In the genomic region with DNA sequence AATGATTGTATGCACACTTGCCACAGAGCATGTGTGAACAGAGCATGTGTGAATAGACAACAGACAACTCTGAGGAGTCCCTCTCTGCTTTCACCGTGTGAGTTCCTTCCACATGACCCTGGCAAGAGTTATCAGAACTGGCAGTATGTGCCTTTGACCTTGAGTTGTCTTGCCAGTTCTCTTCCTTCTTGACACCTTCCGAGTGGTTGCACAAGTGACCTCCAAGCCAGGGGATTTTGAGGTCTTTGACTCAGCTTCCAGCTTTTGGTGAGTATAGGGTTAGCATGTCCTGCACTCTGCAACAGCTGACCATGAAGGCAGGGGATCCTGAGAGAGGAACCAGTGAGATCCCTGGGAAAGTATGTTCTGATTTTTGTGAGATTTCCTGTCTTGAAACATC, we compare ENCODE assay signal across 32 mouse cellular contexts. TPM values are rescaled to one million over a fixed set of nuclear protein-coding genes. Genes with fewer than 3 reads are reported as not detected.
"Had no signal": no experiment of that assay in that cellular context is flagged by ENCODE, and none has a peak within 500 bp of the region (broad histone marks: within the 10 kb centered on the region; RNA-seq: fewer than 3 reads in every experiment).

No protein-coding gene starts in this region.

- H3K4me3 ChIP-seq: heart, adult 2 months; heart, embryonic 13.5 days; heart, embryonic 15.5 days; intestine, embryonic 15.5 days; limb, embryonic 13.5 days; limb, embryonic 15.5 days; liver, embryonic 12.5 days had no signal

- ATAC-seq: hindbrain, embryonic 16.5 days; inflammation-experienced regulatory T-cells, adult 6 months; intestine, embryonic 15.5 days; intestine, postnatal 0 days; liver, embryonic 12.5 days had no signal

- H3K4me2 ChIP-seq: heart, embryonic 11.5 days; heart, embryonic 13.5 days; heart, embryonic 15.5 days; hindbrain, embryonic 14.5 days; intestine, embryonic 15.5 days; limb, embryonic 13.5 days; limb, embryonic 15.5 days; liver, embryonic 12.5 days had no signal

- H3K27me3 ChIP-seq: heart, embryonic 13.5 days; heart, embryonic 15.5 days; intestine, embryonic 15.5 days; limb, embryonic 13.5 days; limb, embryonic 15.5 days; liver, embryonic 12.5 days had no signal

- H3K9me3 ChIP-seq: heart, embryonic 13.5 days; heart, embryonic 15.5 days; intestine, embryonic 15.5 days; limb, embryonic 13.5 days; limb, embryonic 15.5 days; liver, embryonic 12.5 days had no signal

- H3K4me1 ChIP-seq: intestine, embryonic 15.5 days; limb, embryonic 13.5 days; limb, embryonic 15.5 days had no signal

- H3K9ac ChIP-seq: heart, embryonic 13.5 days; heart, embryonic 15.5 days; hindbrain, embryonic 14.5 days; intestine, embryonic 15.5 days; limb, embryonic 13.5 days; limb, embryonic 15.5 days; liver, embryonic 12.5 days; liver, embryonic 14.5 days had no signal

- H3K27ac ChIP-seq: heart, adult 2 months; heart, embryonic 13.5 days; heart, embryonic 15.5 days; hindbrain, embryonic 14.5 days; intestine, embryonic 15.5 days; limb, embryonic 13.5 days; limb, embryonic 15.5 days; liver, embryonic 12.5 days; liver, embryonic 14.5 days had no signal

- H3K36me3 ChIP-seq: intestine, embryonic 15.5 days; limb, embryonic 13.5 days had no signal

- DNase-seq: gastrocnemius, postnatal 14 days; gastrocnemius, postnatal 36 days; heart, adult 11 months; heart, adult 2 months; heart, postnatal 14 days; heart, postnatal 36 days; kidney, adult 18-20 months; kidney, adult 8-10 months; kidney, postnatal 10 days; kidney, postnatal 25 days; layer of hippocampus, adult 9-11 months; layer of hippocampus, postnatal 36 days; left cerebral cortex, postnatal 4 days had no signal

RNA-seq across cellular contexts. Expression of a gene that starts 27.6 kb away (rescaled TPM):
- total RNA-seq: gastrocnemius, adult 8-10 months; gastrocnemius, postnatal 36 days; heart, adult 2 months; heart, postnatal 14 days; liver, adult 2 months had no signal
- polyA plus RNA-seq: heart, adult 2 months; heart, embryonic 15.5 days; heart, postnatal 0 days; hindbrain, embryonic 11.5 days; inflammation-experienced regulatory T-cells, adult 6 months; intestine, embryonic 15.5 days; intestine, postnatal 0 days; kidney, embryonic 14.5 days; limb, embryonic 11.5 days; limb, embryonic 13.5 days; limb, embryonic 15.5 days; liver, embryonic 12.5 days; liver, embryonic 16.5 days had no signal
